Mouse (Mus musculus): ENCODE measurements around the gene Wdr86. TPM values are rescaled to one million over a fixed set of nuclear protein-coding genes. Genes with fewer than 3 reads are reported as not detected.
"Not testable (repeated sequence)": the region's sequence is repeated elsewhere in the genome, so short reads cannot be mapped to it uniquely, and the experiment has no call there.

Wdr86 gene
- 1 to 10 TPM; 2.1 to 2.3 TPM for total RNA-seq (2021)
- long read RNA-seq, experiment 1, partial matches to known transcripts: 0 of 3 reads
- long read RNA-seq, experiment 1, other reads (novel, unspliced or antisense): 2 of 3 reads
- long read RNA-seq, experiment 2, partial matches to known transcripts: 0 of 2 reads
- long read RNA-seq, experiment 2, other reads (novel, unspliced or antisense): 1 of 2 reads

DNA sequence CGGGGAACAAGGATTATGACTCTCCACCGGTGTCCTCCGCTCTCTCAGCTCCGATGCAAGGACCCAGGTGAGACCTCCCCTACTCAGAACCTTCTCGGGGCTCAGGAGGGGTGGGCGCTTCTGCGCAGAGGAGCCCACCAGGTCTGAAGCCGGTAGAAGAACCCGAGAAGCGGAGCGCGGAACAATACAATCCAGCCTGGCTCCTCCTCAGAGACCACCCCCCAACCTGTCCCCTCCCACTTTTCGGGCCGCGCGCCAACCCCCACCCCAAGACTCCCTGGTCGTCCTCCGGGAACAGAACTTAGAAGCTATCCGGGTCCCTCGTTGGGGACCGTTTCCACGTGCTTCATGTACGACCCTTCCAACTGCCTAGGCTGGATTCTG, at the start of gene Wdr86:
Gene Wdr86 (minus strand): TSS at position 240 of the 384 bp plus-strand sequence.
- DNase-seq (ENCODE audit: low spot score in 2 of 2): no peak

DNA sequence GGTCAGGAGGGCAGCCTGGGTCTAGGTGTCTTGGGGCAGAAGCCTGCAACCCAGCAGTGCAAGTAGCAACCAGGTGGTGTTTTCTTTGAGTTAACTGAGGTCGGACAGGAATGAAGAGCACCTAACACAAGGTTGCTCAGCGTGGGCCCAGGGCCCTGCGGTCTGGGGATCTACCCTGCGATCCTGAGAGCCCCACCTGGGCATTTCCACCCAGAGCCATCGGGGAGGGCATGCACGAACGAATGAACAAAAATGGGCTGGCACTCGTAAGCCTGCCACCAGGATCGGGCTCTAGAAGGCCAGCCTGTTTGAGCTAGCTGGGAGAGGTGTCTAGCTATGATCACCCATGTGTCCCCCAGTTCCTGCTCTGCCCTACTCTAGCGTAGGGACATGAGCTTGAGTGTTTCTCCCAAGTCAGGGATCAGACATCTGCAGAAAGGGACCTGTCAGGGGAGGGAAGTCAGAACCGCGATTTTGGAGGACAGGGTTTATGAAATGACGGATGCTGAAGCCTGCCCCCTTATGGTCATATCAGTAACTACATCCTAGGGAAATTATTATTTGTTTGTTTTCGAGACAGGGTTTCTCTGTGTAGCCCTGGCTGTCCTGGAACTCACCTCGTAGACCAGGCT, 49.5 kb upstream of the Wdr86 start:
- no peak for DNase-seq (ENCODE audit: low spot score in 2 of 2)

GRCm38 (mm10) chr5:24779321-24779720, 48.8 kb upstream of the Wdr86 start:
- DNase-seq (ENCODE audit: low spot score in 2 of 2): no peak

DNA sequence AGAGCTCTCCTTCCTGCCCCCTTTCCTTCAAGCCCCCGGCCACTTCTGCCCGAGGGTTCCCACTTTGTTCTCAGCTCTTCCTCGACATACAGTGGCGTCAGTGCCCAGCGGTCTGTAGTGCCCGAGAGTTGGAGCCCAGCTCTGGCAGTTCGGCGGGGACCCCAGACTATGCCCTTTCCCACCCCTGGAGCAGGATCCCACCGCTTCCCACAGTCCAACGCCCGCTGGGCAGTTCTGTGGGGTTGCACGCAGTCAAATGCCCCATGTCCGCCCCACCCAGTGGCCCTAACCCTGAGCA, 48.3 kb upstream of the Wdr86 start:
- DNase-seq (ENCODE audit: low spot score in 2 of 2): no peak

- DNase-seq (ENCODE audit: low spot score in 2 of 2): no peak
Observed at GRCm38 (mm10) chr5:24778082-24778842, 47.7 kb upstream of the Wdr86 start.

DNA sequence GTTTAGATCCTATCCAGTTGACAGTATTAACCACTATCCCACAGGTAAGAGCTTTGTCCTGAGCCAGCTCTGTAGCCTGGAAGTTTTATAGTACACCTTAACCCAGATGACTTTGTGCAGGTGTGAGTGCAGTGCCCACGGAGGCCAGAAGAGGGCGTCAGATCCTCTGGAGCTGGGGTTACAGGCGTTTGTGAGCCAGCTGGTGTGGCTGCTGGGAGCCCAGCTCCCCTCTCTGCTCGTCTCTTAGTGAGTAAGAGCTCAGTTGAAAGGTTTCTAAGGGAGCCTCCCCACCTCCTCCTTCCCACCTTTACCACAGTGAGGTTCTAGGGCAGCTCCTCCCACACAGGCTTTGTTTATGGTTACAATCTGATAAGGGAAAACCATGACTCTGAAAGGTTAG, 46.2 kb upstream of the Wdr86 start:
- DNase-seq (ENCODE audit: low spot score in 2 of 2): no peak

GRCm38 (mm10) chr5:24774549-24774948, 44.0 kb upstream of the Wdr86 start:
- not testable (repeated sequence) for DNase-seq (ENCODE audit: low spot score in 2 of 2)

DNA sequence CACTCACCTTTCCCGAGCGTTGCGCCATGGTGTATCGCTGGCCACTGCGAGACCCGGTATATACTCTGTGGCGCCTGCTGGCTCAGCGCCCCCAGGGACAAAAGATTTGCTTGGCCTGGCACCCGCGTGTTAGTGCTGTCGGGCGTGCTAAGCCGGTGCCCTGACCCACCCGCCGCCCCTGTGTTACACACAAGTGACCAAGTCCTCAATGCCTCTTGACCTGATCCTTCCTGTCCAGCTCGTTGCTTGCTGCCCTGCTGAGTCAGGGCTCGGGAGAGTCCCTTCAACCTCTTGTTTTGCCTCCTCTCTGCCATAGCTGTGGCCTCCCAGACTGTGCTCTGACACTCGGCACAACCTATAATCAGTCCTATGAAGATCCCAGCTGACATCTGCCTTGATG, 27.3 kb upstream of the Wdr86 start, which contains the start of gene Crygn:
Gene Crygn (minus strand): TSS at position 193 of the 400 bp plus-strand sequence.
- no peak for DNase-seq (ENCODE audit: low spot score in 2 of 2)

GRCm38 (mm10) chr5:24756931-24757330, 26.4 kb upstream of the Wdr86 start:
- DNase-seq (ENCODE audit: low spot score in 2 of 2): no peak

GRCm38 (mm10) chr5:24752175-24752498, 21.6 kb upstream of the Wdr86 start:
- no peak for DNase-seq (ENCODE audit: low spot score in 2 of 2)

- DNase-seq (ENCODE audit: low spot score in 2 of 2): peak in 1 of 2 experiments; percentile 60
Observed at GRCm38 (mm10) chr5:24751305-24752174, 21.0 kb upstream of the Wdr86 start.

DNA sequence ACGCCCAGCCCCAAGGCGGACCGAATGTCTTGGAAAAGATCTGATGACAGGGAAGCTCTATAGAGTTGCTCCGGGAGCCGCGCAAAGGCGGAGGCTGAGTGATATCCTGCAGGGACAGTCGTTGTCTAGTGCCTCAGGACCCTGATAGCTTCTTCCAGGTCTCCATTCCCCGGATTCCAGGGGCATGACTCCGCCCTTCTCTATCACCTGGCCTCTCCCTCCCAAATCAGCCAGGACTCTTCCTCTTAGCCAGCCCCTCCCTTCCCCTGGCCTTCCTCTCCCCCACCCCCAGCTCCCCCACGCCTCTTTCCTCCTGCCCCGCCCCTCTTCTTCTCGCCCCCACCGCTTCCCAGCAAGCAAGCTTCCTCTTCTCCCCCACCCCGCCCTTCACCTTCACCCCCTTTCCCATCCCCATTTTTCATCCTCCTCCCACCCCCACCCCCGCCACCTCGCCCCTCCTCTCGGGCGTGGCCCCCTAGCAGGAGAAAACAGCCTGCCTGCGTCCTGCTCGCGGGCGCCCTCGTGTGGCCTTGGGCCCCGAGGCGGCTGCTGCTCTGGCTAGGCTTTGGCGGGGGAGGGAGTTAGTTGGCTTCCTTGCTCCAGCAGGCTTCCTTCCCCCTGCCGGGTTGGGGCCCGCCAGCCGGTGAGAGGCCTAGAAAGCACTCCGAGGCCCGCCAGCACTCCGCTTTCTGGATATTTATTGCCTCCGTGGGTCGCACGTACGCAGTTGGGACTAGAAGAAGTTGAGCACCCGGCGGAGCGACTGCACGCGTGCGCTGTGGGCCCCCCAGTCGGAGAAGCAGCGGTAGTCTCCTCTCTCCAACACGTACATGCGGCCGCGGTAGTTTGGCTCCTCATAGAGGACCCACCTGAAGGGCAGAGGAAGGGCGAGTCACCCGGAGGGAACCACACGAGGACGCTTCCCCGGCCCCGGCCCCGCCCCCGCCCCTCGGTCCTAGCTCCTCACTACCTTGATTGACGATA, 20.1 kb upstream of the Wdr86 start:
- peak; percentile 85 to 91 for DNase-seq (ENCODE audit: low spot score in 2 of 2)

- DNase-seq (ENCODE audit: low spot score in 2 of 2): no peak
Observed at GRCm38 (mm10) chr5:24749731-24750130, 19.2 kb upstream of the Wdr86 start.

DNA sequence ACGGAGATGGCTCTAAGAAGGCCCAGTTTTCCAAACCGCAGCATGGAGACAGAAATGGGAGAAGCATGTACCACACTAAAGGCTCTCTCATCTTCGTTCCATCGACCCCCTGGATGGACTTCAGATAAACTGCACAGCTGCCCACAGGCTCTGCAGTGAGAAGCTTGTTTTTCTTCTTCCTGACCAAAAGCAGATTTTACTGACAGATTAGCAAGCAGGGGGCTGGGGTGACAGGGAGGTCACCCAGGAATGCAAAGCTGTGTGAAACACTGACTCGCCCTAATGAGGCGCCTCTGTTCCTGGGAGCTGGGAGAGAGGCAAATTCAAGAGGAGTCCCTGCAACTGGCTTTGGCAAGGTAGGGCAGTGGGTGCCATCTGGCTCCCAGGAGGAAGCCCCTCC, 17.0 kb upstream of the Wdr86 start:
- no peak for DNase-seq (ENCODE audit: low spot score in 2 of 2)

- DNase-seq (ENCODE audit: low spot score in 2 of 2): no peak
Observed at GRCm38 (mm10) chr5:24743956-24744355, 13.4 kb upstream of the Wdr86 start.

DNA sequence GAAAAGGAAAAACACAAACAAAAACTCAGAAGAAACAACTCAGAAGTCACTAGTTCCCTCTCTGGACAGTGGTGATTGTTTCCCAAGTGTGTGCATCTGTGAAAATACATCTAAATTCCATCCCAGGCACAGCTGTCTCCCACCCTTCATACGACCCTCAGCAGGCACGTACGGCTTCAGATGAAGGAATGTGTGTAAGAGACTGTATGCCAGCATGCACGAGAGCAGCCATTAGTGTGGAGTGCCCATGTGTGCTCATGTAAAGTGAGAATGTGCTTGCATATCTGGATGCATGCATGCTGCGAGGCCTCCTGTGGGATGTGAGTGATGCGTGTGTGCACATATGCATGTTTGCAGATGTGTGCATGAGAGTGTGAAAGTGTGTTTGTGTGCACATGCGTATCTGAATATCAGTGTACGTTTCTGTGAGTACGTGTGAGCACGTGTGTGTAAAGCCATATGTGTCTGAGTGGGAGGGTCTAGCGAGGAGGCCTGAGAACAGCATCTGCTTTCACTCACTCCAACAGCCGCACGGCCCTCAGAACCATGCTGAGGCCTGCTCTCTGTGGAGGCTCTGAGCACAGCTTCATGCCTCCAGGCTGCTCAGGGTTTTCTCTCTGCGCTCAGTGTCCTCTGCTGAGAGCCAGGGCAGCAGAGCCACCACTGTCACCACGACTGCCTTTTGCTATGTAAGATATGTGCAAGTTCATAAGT, 10.8 kb upstream of the Wdr86 start:
- no peak for DNase-seq (ENCODE audit: low spot score in 2 of 2)

GRCm38 (mm10) chr5:24739141-24739753, 8.7 kb upstream of the Wdr86 start:
- peak in 1 of 2 experiments; percentile 60 for DNase-seq (ENCODE audit: low spot score in 2 of 2)

DNA sequence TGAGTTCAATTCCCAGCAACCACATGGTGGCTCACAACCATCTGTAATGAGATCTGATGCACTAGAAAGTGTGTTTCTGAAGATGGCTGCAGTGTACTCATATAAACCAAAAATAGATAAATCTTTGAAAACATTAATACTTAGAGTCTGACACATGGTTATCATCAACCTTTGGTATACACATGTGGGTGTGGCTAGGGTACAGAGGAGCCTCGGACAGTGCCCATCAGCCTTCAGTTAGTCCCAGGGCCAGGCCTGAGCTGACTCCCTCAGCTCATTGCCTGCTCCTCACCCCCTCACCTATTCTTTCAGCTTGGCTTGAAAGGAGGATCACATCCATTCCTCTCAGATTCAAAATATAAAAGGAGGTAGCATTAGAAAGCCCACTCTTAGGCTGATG, 8.0 kb upstream of the Wdr86 start:
- no peak for DNase-seq (ENCODE audit: low spot score in 2 of 2)

DNA sequence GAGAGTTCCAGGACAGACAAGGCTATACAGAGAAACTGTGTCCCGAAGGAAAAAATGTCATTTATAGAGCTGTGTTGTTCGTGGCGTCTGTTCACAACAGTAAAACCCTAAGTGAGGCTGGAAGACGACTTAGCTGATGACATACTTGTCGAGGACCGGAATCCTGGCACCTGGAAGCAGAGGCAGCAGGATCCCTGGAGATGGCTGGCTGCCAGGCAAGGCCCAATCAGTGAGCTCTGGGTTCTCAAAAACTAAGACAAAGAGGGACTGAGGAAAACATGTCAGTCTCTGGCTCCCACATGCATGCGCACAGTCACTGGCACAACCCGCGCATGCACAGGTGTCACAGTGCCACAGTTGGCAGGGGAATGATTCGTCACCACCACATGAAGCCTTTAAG, 7.1 kb upstream of the Wdr86 start:
- no peak for DNase-seq (ENCODE audit: low spot score in 2 of 2)

Data from gastrocnemius, postnatal 4 days (tissue).